ENCODE assay signal across 10 mouse cellular contexts in the genomic region with DNA sequence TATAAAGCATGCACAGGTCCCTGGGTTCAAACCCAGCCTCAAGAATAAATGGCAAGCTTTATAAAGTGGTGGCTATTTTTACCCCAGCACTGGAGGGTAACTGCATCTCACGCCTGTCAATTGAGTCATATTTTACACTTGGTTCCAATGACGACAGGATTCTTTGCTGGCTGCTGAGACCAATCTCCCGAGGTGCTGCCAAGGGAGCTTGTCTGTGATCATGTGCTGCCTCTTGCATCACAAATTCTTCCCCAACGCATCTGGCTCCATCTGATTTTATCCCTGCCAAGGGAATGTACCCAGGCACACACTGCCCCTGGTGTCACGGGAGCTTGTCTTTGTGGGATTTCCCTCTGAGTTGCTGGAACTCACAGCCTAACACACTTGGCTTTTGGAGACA.
DNase-seq lines count a peak whose midpoint lies in the region.
"Had no signal": no experiment of that assay in that cellular context is flagged by ENCODE, and none has a peak within 500 bp of the region (broad histone marks: within the 10 kb centered on the region; RNA-seq: fewer than 3 reads in every experiment).

No protein-coding gene starts in this region.

- DNase-seq in gastrocnemius, adult 18-20 months (ENCODE audit: low spot score), result peak; percentile 65
- DNase-seq in gastrocnemius, postnatal 10 days, result no peak
- peak; percentile 58 for DNase-seq in Muller cell, postnatal 12 days (ENCODE audit: inconsistent ontology term)
- DNase-seq in gastrocnemius, adult 8-10 months (ENCODE audit: low spot score in 2 of 2), result peak; percentile 8 to 12
- DNase-seq in heart, postnatal 4 days, result peak; percentile 65
- DNase-seq in kidney, adult 9 months, result no peak
- DNase-seq in spleen, postnatal 10 days (ENCODE audit: low spot score in 2 of 2), result no peak
- DNase-seq in kidney, adult 11 months, result no peak
- DNase-seq: retina, postnatal 1 day; thymus, postnatal 4 days had no signal

Comparison
In these comparisons a context has a peak if more than half of its experiments do, and no peak if none do; other contexts are left out.
1. DNase-seq: peak in gastrocnemius, adult 18-20 months (single experiment), Muller cell, postnatal 12 days (single experiment), gastrocnemius, adult 8-10 months (2 of 2) and heart, postnatal 4 days (single experiment); none in gastrocnemius, postnatal 10 days (single experiment), kidney, adult 9 months (single experiment), spleen, postnatal 10 days (0 of 2) and kidney, adult 11 months (single experiment).